Mouse (Mus musculus): ENCODE results near the gene Alkbh4. TPM values are rescaled to one million over a fixed set of nuclear protein-coding genes. Genes with fewer than 3 reads are reported as not detected.

The Alkbh4 gene
- 9.4 and 11.4 TPM in 2 replicates for total RNA-seq (2014; rRNA removed; ENCODE audit: low replicate concordance)
- 7.9 and 8.0 TPM in 2 replicates for polyA plus RNA-seq (2015; fragmentation: Nextera tagmentation; extraction: Ambion mirVana)

GRCm38 (mm10) chr5:136135571-136136291 lies at the start of gene Alkbh4, which contains the start of gene Lrwd1:
Gene Alkbh4, plus strand, starts transcription at chr5:136136146.
Gene Lrwd1, minus strand, starts transcription at chr5:136136074.
- DNase-seq (ENCODE audit: low spot score), result peak; percentile 97
- H3K4me3 ChIP-seq (ENCODE audit: low read depth, low read length), result peak within 1 kb of the TSS; percentile 77
- H3K4me1 ChIP-seq (ENCODE audit: control insufficient read depth, insufficient read depth), result no peaks in the 10 kb centered on the region; the same call in 1 of the 2 replicates
- no peaks in the 10 kb centered on the region for H3K27me3 ChIP-seq (ENCODE audit: control insufficient read depth, insufficient read depth, low read length)
- under 1% methylated on average over 60 of the region's 60 CpGs for WGBS
- H3K9ac ChIP-seq (replicated peaks; ENCODE audit: low read depth, low read length), result peak within 1 kb of the TSS; percentile 68
- TF ChIP-seq EP300 (IDR thresholded peaks at IDR 0.05; ENCODE audit: low read depth) (no peak), CTCF (IDR thresholded peaks at IDR 0.05; ENCODE audit: low read depth) (peak; percentile 74)
- peak within 1 kb of the TSS; percentile 51 for H3K27ac ChIP-seq (ENCODE audit: low read depth)
- H3K36me3 ChIP-seq (replicated peaks; ENCODE audit: control insufficient read depth, insufficient read depth, low read length), result peaks cover 29% of the 10 kb centered on the region
- peak; percentile 94 for ATAC-seq (ENCODE audit: insufficient read depth, low read depth)
- H3K9me3 ChIP-seq (replicated peaks; ENCODE audit: control insufficient read depth, low read length), result no peaks in the 10 kb centered on the region
- peak within 1 kb of the TSS; percentile 82 for H3K4me2 ChIP-seq (ENCODE audit: low read depth, low read length)

GRCm38 (mm10) chr5:136086290-136086689 lies 49.7 kb upstream of the Alkbh4 start:
- no peak for TF ChIP-seq CTCF (IDR thresholded peaks at IDR 0.05; ENCODE audit: low read depth)
- no peak for TF ChIP-seq EP300 (IDR thresholded peaks at IDR 0.05; ENCODE audit: low read depth)
- DNase-seq (ENCODE audit: low spot score), result no peak
- H3K4me3 ChIP-seq (ENCODE audit: low read depth, low read length), result no peak overlapping the region
- H3K4me2 ChIP-seq (ENCODE audit: low read depth, low read length), result no peak overlapping the region
- H3K27ac ChIP-seq (ENCODE audit: low read depth), result no peak overlapping the region
- H3K36me3 ChIP-seq (replicated peaks; ENCODE audit: control insufficient read depth, insufficient read depth, low read length), result no peaks in the 10 kb centered on the region
- H3K9ac ChIP-seq (replicated peaks; ENCODE audit: low read depth, low read length), result no peak overlapping the region
- 87% methylated on average over 8 of the region's 8 CpGs for WGBS
- H3K4me1 ChIP-seq (ENCODE audit: control insufficient read depth, insufficient read depth), result no peaks in the 10 kb centered on the region
- ATAC-seq (ENCODE audit: insufficient read depth, low read depth), result no peak
- H3K9me3 ChIP-seq (replicated peaks; ENCODE audit: control insufficient read depth, low read length), result no peaks in the 10 kb centered on the region
- H3K27me3 ChIP-seq (ENCODE audit: control insufficient read depth, insufficient read depth, low read length), result peaks cover 20% of the 10 kb centered on the region

GRCm38 (mm10) chr5:136088821-136089575 lies 46.9 kb upstream of the Alkbh4 start:
- Histone ChIP-seq H3K27me3 (ENCODE audit: control insufficient read depth, insufficient read depth, low read length) (peaks cover 19% of the 10 kb centered on the region), H3K4me1 (ENCODE audit: control insufficient read depth, insufficient read depth) (no peaks in the 10 kb centered on the region), H3K9ac (replicated peaks; ENCODE audit: low read depth, low read length) (no peak overlapping the region), H3K4me3 (ENCODE audit: low read depth, low read length) (no peak overlapping the region), H3K36me3 (replicated peaks; ENCODE audit: control insufficient read depth, insufficient read depth, low read length) (no peaks in the 10 kb centered on the region), H3K9me3 (replicated peaks; ENCODE audit: control insufficient read depth, low read length) (no peaks in the 10 kb centered on the region), H3K27ac (ENCODE audit: low read depth) (no peak overlapping the region), H3K4me2 (ENCODE audit: low read depth, low read length) (no peak overlapping the region)
- ATAC-seq (ENCODE audit: insufficient read depth, low read depth), result no peak
- WGBS, result 20% methylated on average over 14 of the region's 14 CpGs
- no peak for TF ChIP-seq EP300 (IDR thresholded peaks at IDR 0.05; ENCODE audit: low read depth)
- TF ChIP-seq CTCF (IDR thresholded peaks at IDR 0.05; ENCODE audit: low read depth), result peak; percentile 42
- no peak for DNase-seq (ENCODE audit: low spot score)

GRCm38 (mm10) chr5:136091927-136092326 lies 44.0 kb upstream of the Alkbh4 start:
- no peaks in the 10 kb centered on the region for H3K36me3 ChIP-seq (replicated peaks; ENCODE audit: control insufficient read depth, insufficient read depth, low read length)
- H3K9ac ChIP-seq (replicated peaks; ENCODE audit: low read depth, low read length), result no peak overlapping the region
- H3K4me1 ChIP-seq (ENCODE audit: control insufficient read depth, insufficient read depth), result no peaks in the 10 kb centered on the region
- H3K4me3 ChIP-seq (ENCODE audit: low read depth, low read length), result no peak overlapping the region
- H3K9me3 ChIP-seq (replicated peaks; ENCODE audit: control insufficient read depth, low read length), result no peaks in the 10 kb centered on the region
- 54% methylated on average over 5 of the region's 5 CpGs for WGBS
- H3K27ac ChIP-seq (ENCODE audit: low read depth), result no peak overlapping the region
- H3K27me3 ChIP-seq (ENCODE audit: control insufficient read depth, insufficient read depth, low read length), result no peaks in the 10 kb centered on the region
- DNase-seq (ENCODE audit: low spot score) (no peak), ATAC-seq (ENCODE audit: insufficient read depth, low read depth) (no peak)
- TF ChIP-seq EP300 (IDR thresholded peaks at IDR 0.05; ENCODE audit: low read depth), result no peak
- TF ChIP-seq CTCF (IDR thresholded peaks at IDR 0.05; ENCODE audit: low read depth), result no peak
- H3K4me2 ChIP-seq (ENCODE audit: low read depth, low read length), result no peak overlapping the region

- WGBS, result 39% methylated on average over 8 of the region's 8 CpGs
- Histone ChIP-seq H3K4me3 (ENCODE audit: low read depth, low read length) (no peak overlapping the region), H3K27ac (ENCODE audit: low read depth) (no peak overlapping the region), H3K27me3 (ENCODE audit: control insufficient read depth, insufficient read depth, low read length) (no peaks in the 10 kb centered on the region), H3K4me1 (ENCODE audit: control insufficient read depth, insufficient read depth) (no peaks in the 10 kb centered on the region), H3K4me2 (ENCODE audit: low read depth, low read length) (no peak overlapping the region), H3K36me3 (replicated peaks; ENCODE audit: control insufficient read depth, insufficient read depth, low read length) (no peaks in the 10 kb centered on the region), H3K9ac (replicated peaks; ENCODE audit: low read depth, low read length) (no peak overlapping the region), H3K9me3 (replicated peaks; ENCODE audit: control insufficient read depth, low read length) (no peaks in the 10 kb centered on the region)
- ATAC-seq (ENCODE audit: insufficient read depth, low read depth), result no peak
- no peak for DNase-seq (ENCODE audit: low spot score)
- TF ChIP-seq CTCF (IDR thresholded peaks at IDR 0.05; ENCODE audit: low read depth) (no peak), EP300 (IDR thresholded peaks at IDR 0.05; ENCODE audit: low read depth) (no peak)
Measured at GRCm38 (mm10) chr5:136094249-136095010, 41.5 kb upstream of the Alkbh4 start.
